ENCODE assay signal across 30 mouse cellular contexts in the genomic region with DNA sequence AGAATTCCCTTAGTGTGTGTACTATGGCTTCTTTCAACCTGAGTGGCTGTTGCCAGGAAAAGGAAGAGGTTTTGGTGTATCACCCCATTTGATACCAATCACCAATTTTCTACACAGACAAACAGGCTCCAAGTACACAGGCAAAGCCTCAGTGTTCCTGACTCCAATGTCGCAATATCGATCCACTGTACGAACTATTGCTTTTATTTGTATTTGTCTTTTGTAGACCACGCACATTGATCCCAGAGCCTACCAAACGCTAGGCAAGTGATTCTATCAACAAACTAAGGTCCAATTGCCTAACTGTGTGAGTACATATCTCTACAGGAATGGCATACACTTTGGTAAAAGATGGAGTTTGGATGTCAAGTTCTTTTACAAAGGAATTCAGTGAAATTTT.
"Had no signal": no experiment of that assay in that cellular context is flagged by ENCODE, and none has a peak within 500 bp of the region (broad histone marks: within the 10 kb centered on the region; RNA-seq: fewer than 3 reads in every experiment).

No protein-coding gene starts in this region.

- H3K4me1 ChIP-seq: limb, embryonic 10.5 days; limb, embryonic 12.5 days; limb, embryonic 13.5 days; limb, embryonic 15.5 days; liver, embryonic 12.5 days; liver, embryonic 13.5 days; liver, embryonic 15.5 days; lung, embryonic 15.5 days; megakaryocyte, embryonic 14.5 days; midbrain, embryonic 10.5 days; midbrain, embryonic 12.5 days; midbrain, embryonic 13.5 days; midbrain, embryonic 15.5 days; neural tube, embryonic 12.5 days had no signal

- H3K9me3 ChIP-seq: limb, embryonic 10.5 days; limb, embryonic 12.5 days; limb, embryonic 13.5 days; limb, embryonic 15.5 days; liver, embryonic 12.5 days; liver, embryonic 13.5 days; liver, embryonic 15.5 days; lung, embryonic 15.5 days; megakaryocyte, embryonic 14.5 days; midbrain, embryonic 10.5 days; midbrain, embryonic 12.5 days; midbrain, embryonic 13.5 days; midbrain, embryonic 15.5 days; neural tube, embryonic 12.5 days had no signal

- H3K27ac ChIP-seq: left cerebral cortex, adult 2 months; limb, embryonic 10.5 days; limb, embryonic 12.5 days; limb, embryonic 13.5 days; limb, embryonic 15.5 days; liver, embryonic 12.5 days; liver, embryonic 13.5 days; liver, embryonic 14.5 days; liver, embryonic 15.5 days; lung, embryonic 15.5 days; macrophage; midbrain, embryonic 10.5 days; midbrain, embryonic 12.5 days; midbrain, embryonic 13.5 days; midbrain, embryonic 15.5 days; neural tube, embryonic 12.5 days had no signal

- H3K4me3 ChIP-seq: left cerebral cortex, adult 2 months; limb, embryonic 10.5 days; limb, embryonic 12.5 days; limb, embryonic 13.5 days; limb, embryonic 15.5 days; liver, embryonic 12.5 days; liver, embryonic 13.5 days; liver, embryonic 15.5 days; lung, embryonic 15.5 days; megakaryocyte, embryonic 14.5 days; midbrain, embryonic 10.5 days; midbrain, embryonic 12.5 days; midbrain, embryonic 13.5 days; midbrain, embryonic 15.5 days; myocyte; neural tube, embryonic 12.5 days had no signal

- H3K27me3 ChIP-seq: limb, embryonic 12.5 days; limb, embryonic 13.5 days; limb, embryonic 15.5 days; liver, embryonic 12.5 days; liver, embryonic 13.5 days; liver, embryonic 15.5 days; lung, embryonic 15.5 days; megakaryocyte, embryonic 14.5 days; midbrain, embryonic 12.5 days; midbrain, embryonic 13.5 days; midbrain, embryonic 15.5 days; neural tube, embryonic 12.5 days had no signal

- DNase-seq: left cerebral cortex, postnatal 4 days; liver, embryonic 13.5 days; lung, adult 18-20 months; lung, adult 2 months; lung, embryonic 14.5 days; lung, postnatal 10 days; lung, postnatal 14 days; lung, postnatal 36 days; lung, postnatal 4 days; midbrain, embryonic 14.5 days had no signal

- H3K4me2 ChIP-seq: limb, embryonic 12.5 days; limb, embryonic 13.5 days; limb, embryonic 15.5 days; liver, embryonic 12.5 days; liver, embryonic 13.5 days; liver, embryonic 15.5 days; lung, embryonic 14.5 days; lung, embryonic 15.5 days; midbrain, embryonic 11.5 days; midbrain, embryonic 12.5 days; midbrain, embryonic 13.5 days; midbrain, embryonic 15.5 days; neural tube, embryonic 12.5 days had no signal

- ATAC-seq: liver, embryonic 12.5 days; lung, postnatal 0 days; midbrain, embryonic 13.5 days; midbrain, embryonic 15.5 days; midbrain, embryonic 16.5 days had no signal

- H3K36me3 ChIP-seq: limb, embryonic 10.5 days; limb, embryonic 12.5 days; limb, embryonic 13.5 days; limb, embryonic 15.5 days; liver, embryonic 12.5 days; liver, embryonic 13.5 days; liver, embryonic 15.5 days; lung, embryonic 15.5 days; midbrain, embryonic 10.5 days; midbrain, embryonic 12.5 days; midbrain, embryonic 13.5 days; midbrain, embryonic 15.5 days; neural tube, embryonic 12.5 days had no signal

- H3K9ac ChIP-seq: limb, embryonic 12.5 days; limb, embryonic 13.5 days; limb, embryonic 15.5 days; liver, embryonic 12.5 days; liver, embryonic 13.5 days; liver, embryonic 14.5 days; liver, embryonic 15.5 days; lung, embryonic 14.5 days; lung, embryonic 15.5 days; midbrain, embryonic 12.5 days; midbrain, embryonic 13.5 days; midbrain, embryonic 15.5 days; neural tube, embryonic 12.5 days had no signal
